Mouse (Mus musculus): ENCODE measurements around the gene Hpse. TPM values are rescaled to one million over a fixed set of nuclear protein-coding genes. Genes with fewer than 3 reads are reported as not detected.

The Hpse gene
- polyA plus RNA-seq, 1 experiment from 2014 or later: 2.1 TPM

Other genes with a start within 250 kb of the Hpse start
- gene Lin54, start 219.1 kb downstream of the Hpse start, polyA plus RNA-seq (2014; fragmentation: Nextera tagmentation; extraction: Ambion mirVana): 16.1 and 16.8 TPM in 2 replicates
- gene Cops4, start 201.4 kb downstream of the Hpse start, polyA plus RNA-seq (2014; fragmentation: Nextera tagmentation; extraction: Ambion mirVana): 254 TPM in 2 replicates
- 2.7 and 3.1 TPM in 2 replicates for gene Plac8, start 147.5 kb downstream of the Hpse start, polyA plus RNA-seq (2014; fragmentation: Nextera tagmentation; extraction: Ambion mirVana)
- gene Coq2, start 44.6 kb downstream of the Hpse start, polyA plus RNA-seq (2014; fragmentation: Nextera tagmentation; extraction: Ambion mirVana): 56.4 and 62.4 TPM in 2 replicates
- gene Helq, start 78.9 kb upstream of the Hpse start, polyA plus RNA-seq (2014; fragmentation: Nextera tagmentation; extraction: Ambion mirVana): 25.3 and 27.6 TPM in 2 replicates
- 191 and 199 TPM in 2 replicates for gene Mrps18c, start 78.9 kb upstream of the Hpse start, polyA plus RNA-seq (2014; fragmentation: Nextera tagmentation; extraction: Ambion mirVana)
- 31.1 and 31.2 TPM in 2 replicates for gene Abraxas1, start 101.2 kb upstream of the Hpse start, polyA plus RNA-seq (2014; fragmentation: Nextera tagmentation; extraction: Ambion mirVana)
- gene Gpat3, start 126.0 kb upstream of the Hpse start, polyA plus RNA-seq (2014; fragmentation: Nextera tagmentation; extraction: Ambion mirVana): 0.40 and 0.45 TPM in 2 replicates

Measured in limb, embryonic 11.5 days (tissue).